Mouse (Mus musculus): ENCODE measurements around the gene Msx1. TPM values are rescaled to one million over a fixed set of nuclear protein-coding genes. Genes with fewer than 3 reads are reported as not detected.
A peak's percentile ranks its signal among the peaks of the same experiment; 100 is the strongest.
"Not testable (repeated sequence)": the region's sequence is repeated elsewhere in the genome, so short reads cannot be mapped to it uniquely, and the experiment has no call there.

Msx1 gene
- total RNA-seq (2015) (0.07 TPM in 1 of 2 replicates, not detected in the other), total RNA-seq (2017) (not detected in 2 replicates)

- ATAC-seq (replicated peaks; ENCODE audit: poor library complexity) = peak; percentile 64
Observed at GRCm38 (mm10) chr5:37824461-37824795, at the start of gene Msx1. Msx1 (minus strand) TSS chr5:37824583.

DNA sequence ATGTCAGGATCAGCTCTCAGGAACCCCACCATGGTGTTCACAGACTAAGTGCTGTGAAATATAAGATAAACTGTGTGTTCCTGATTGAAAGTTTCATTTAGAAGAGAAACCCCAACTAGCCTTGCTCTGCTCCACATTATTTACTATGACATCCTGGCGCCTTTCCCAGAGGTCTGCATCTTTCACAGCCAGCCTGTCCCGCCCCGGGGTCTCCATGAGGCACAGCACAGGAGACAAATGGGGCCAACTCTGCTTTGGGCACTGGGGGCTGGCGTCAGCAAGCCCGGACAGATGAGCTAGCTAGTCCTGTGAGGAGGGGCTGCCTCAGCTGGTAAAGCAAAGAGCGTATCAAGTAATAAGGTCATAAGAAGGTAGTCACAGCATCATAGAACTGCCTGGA is 41.1 kb upstream of the Msx1 start:
- ATAC-seq (replicated peaks; ENCODE audit: poor library complexity) = no peak

DNA sequence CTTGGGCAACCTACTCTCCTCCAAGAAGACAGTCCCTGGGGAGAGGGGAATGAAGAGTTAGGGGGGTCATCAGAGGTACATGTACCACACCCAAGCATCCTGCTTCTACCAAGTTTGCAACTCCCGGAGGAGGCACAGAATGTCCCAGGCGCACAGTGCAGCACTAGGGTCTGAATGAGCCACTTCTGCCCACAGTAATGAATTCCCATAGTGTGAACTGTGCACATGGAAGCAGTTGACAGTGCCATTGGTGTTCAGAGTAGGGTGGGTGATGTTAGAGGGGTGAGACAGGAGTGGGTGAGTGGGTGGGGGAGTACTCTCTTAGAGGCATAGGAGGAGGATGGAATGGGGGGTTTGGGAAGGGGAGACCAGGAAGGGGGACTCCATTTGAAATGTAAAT is 39.9 kb upstream of the Msx1 start:
- no peak for ATAC-seq (replicated peaks; ENCODE audit: poor library complexity)

DNA sequence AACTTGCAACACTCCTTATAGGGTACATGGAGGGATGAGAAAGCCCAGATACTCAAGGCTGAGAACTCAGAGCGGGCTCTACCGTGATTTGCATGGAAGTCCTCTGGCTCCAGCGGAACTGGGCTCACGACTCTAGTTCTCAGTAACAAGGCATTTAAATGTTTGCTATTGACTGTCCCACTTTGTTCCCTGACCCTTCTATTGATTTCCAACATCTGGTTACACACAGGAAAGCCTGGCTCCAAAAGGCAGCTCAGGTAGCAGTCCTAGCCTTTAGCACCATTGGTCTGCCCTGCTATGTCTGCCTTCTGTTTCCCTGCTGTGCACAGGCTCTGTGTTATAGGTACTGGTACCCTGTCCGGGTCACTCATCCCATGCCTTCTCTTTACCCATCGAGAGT is 36.5 kb upstream of the Msx1 start:
- no peak for ATAC-seq (replicated peaks; ENCODE audit: poor library complexity)

- ATAC-seq (replicated peaks; ENCODE audit: poor library complexity) = no peak
Observed at GRCm38 (mm10) chr5:37860151-37860721, 35.9 kb upstream of the Msx1 start.

GRCm38 (mm10) chr5:37857763-37858545 is 33.6 kb upstream of the Msx1 start:
- no peak for ATAC-seq (replicated peaks; ENCODE audit: poor library complexity)

DNA sequence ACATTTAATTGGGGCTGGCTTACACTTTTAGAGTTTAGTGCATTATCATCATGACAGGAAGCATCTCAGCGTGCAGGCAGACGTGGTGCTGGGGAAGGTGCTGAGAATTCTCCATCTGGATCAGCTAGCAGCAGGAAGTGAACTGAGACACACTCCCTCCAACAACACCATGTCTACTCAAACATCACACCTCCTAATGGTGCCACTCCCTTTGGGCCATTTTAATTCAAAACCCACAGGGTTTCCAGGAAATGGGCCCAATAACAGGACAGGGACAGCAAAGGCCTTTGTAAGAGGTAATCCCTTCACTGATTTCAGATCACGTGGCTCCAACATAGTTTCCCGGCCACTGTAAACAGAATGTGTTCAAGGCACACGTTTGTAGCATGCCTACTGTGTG is 31.7 kb upstream of the Msx1 start:
- ATAC-seq (replicated peaks; ENCODE audit: poor library complexity) = no peak

GRCm38 (mm10) chr5:37854233-37854632 is 29.9 kb upstream of the Msx1 start:
- no peak for ATAC-seq (replicated peaks; ENCODE audit: poor library complexity)

DNA sequence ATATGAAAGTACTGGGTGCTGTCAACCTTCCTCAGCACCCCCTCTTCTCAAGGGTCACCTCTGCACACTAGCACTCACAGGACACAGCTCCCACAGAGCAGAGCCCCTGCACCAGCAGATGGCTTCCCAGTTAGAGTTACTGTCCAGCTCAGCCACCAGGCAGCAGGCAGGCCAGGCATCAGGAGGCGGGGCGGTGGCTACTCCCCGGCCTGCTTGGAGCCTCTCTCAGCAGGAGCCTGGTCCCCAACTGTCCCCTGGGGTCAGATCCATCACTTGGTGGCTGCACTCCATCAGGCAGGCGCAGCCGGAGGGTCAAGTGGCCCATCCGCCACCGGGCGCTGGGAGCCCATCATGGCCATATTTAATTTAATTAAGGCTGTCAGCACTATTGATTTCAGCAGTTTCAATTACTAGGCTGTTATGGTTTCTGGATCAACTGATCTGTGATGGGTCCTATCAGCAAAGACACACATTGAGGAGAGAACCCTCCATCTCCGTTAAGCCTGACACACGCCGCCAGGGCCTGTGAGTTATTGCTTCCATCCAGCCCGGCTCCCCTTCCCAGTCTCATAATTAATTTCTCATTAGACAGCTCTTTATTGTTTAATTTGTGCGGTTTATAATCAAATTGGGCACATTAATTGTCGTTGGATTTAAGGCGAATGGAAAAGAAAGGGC is 27.1 kb upstream of the Msx1 start:
- ATAC-seq (replicated peaks; ENCODE audit: poor library complexity) = no peak

DNA sequence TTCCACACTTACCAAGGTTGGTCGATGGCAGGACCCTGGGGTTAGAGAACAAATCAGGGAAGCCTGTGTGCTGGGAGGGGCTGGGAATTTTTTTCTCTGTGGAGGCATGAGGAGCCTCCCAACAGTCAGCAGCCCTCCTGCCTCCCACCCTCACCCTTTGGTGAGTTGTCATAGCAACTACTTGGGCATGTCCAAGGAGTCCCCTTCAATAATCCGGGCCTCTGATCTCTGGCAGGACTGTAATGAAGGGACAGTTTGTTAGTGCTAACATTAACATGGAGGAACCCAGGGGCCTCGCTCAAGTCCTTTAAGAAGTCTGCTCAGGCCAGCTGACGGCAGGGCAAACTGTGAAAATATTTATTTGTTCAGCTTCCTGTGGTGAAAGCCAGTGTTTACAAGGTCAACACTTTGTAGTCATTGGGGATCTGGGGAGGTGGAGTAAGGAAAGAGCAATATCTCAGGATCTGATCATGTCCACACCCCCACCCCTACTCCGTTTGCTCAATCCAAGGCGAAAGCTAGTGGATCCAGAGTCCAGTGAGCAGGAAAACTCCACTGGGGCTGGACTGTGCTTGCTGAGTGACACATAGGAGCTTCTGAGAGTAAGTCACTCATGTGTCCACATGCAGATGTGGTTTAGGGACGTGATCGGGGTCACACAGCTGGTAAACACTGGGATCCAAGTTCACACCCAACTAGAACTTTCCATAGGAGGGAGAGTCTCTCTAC is 24.8 kb upstream of the Msx1 start:
- no peak for ATAC-seq (replicated peaks; ENCODE audit: poor library complexity)

- no peak for ATAC-seq (replicated peaks; ENCODE audit: poor library complexity)
Observed at GRCm38 (mm10) chr5:37836267-37836646, 11.9 kb upstream of the Msx1 start.

DNA sequence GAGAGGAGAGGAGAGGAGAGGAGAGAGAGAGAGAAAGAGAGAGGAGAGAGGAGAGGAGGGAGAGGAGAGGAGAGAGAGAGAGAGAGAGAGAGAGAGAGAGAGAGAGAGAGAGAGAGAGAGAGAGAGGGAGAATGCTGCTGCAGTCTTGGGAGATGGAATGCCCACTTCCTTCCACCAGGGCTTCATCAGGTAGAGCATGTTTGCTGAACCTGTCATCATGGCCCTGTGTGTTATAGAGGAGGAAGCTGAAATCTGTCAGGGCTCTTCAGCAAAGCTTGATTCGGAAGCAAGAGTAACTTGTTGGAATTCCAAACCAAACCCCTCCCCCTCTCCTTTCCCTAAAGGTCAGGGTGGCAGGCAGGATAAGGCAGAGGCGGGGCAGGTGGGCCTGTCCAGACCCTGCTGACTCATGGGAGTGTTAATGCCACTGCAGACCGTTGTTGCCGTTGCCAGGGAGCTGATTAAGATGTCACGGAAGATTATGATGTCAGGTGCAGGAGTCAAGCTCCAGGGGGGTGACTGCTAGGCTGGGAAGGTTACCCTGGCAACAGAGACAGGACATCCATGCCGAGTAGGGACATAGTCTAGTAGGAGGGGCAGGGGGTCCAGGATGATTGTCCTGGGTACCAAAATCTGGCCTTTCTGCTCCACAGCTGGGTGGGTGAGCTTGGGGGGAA is 11.3 kb upstream of the Msx1 start:
- ATAC-seq (replicated peaks; ENCODE audit: poor library complexity) = no peak

GRCm38 (mm10) chr5:37832766-37833165 is 8.4 kb upstream of the Msx1 start:
- ATAC-seq (replicated peaks; ENCODE audit: poor library complexity) = no peak

- ATAC-seq (replicated peaks; ENCODE audit: poor library complexity) = no peak
Observed at GRCm38 (mm10) chr5:37832031-37832430, 7.6 kb upstream of the Msx1 start.

DNA sequence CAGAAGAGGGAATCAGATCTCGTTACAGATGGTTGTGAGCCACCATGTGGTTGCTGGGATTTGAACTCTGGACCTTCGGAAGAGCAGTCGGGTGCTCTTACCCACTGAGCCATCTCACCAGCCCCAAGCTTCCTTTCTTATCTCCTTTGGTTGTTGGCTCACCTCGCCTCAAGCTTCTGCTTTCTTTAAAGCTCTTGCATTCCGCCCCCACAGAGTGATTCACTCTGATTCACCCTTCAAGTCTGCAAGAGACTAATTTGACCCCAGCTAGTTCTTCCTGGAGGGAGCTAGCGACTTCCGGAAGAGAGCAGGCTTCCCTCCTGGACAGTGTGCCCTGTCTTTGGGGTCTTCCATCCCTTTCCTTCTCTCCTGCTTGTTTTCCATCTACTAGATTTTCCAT is 6.1 kb upstream of the Msx1 start:
- ATAC-seq (replicated peaks; ENCODE audit: poor library complexity) = not testable (repeated sequence)

- no peak for ATAC-seq (replicated peaks; ENCODE audit: poor library complexity)
Observed at GRCm38 (mm10) chr5:37829926-37830325, 5.5 kb upstream of the Msx1 start.

- ATAC-seq (replicated peaks; ENCODE audit: poor library complexity) = no peak
Observed at GRCm38 (mm10) chr5:37829296-37829670, 4.9 kb upstream of the Msx1 start.

GRCm38 (mm10) chr5:37828591-37829295 is 4.4 kb upstream of the Msx1 start:
- ATAC-seq (replicated peaks; ENCODE audit: poor library complexity) = no peak

GRCm38 (mm10) chr5:37828001-37828400 is 3.6 kb upstream of the Msx1 start:
- no peak for ATAC-seq (replicated peaks; ENCODE audit: poor library complexity)

- ATAC-seq (replicated peaks; ENCODE audit: poor library complexity) = no peak
Observed at GRCm38 (mm10) chr5:37827626-37827950, 3.2 kb upstream of the Msx1 start.
